Mouse (Mus musculus): ENCODE results near the gene Lrrc32. TPM values are rescaled to one million over a fixed set of nuclear protein-coding genes. Genes with fewer than 3 reads are reported as not detected.

Gene Lrrc32
- total and polyA plus RNA-seq, 2 experiments from 2014 or later, result 4.7 to 9.1 TPM

- no peaks in the 10 kb centered on the region for H3K36me3 ChIP-seq (ENCODE audit: insufficient read depth, low read length)
- no peak overlapping the region for H3K4me3 ChIP-seq (ENCODE audit: low read length)
- WGBS, result 5% methylated on average over 9 of the region's 9 CpGs
- H3K4me1 ChIP-seq (ENCODE audit: insufficient read depth, low read length), result no peaks in the 10 kb centered on the region
- ATAC-seq (peak; percentile 77), DNase-seq (ENCODE audit: low spot score) (peak; percentile 88)
- no peak overlapping the region for H3K4me2 ChIP-seq (ENCODE audit: low read depth, low read length)
- no peak overlapping the region for H3K27ac ChIP-seq
- no peak overlapping the region for H3K9ac ChIP-seq (replicated peaks; ENCODE audit: low read length)
- peak; percentile 99 for TF ChIP-seq CTCF (IDR thresholded peaks at IDR 0.05; ENCODE audit: low read depth)
- no peaks in the 10 kb centered on the region for H3K9me3 ChIP-seq (ENCODE audit: low read length)
- no peaks in the 10 kb centered on the region for H3K27me3 ChIP-seq (ENCODE audit: insufficient read depth, low read length)
These were observed 7.9 kb upstream of the Lrrc32 start for GRCm38 (mm10) chr7:98481066-98481734.

DNA sequence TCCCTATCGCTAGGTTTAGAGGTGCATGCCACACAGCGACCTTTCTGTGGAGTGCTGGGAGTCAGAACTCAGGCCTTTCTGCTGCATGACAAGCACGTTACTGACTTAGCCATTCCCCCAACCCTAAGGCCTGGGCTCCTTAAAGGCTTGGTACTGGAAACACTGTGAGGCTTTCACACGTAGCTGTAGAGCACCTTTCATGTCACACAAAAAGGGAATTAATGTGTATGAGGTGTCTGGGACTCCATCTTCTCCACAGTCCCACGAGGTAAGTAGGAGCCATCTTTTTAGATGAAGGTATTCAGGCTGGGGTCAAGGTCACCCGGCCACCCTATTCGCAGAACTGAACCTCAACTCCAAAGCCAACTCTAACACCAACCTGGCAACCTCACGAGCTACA, 7.2 kb upstream of the Lrrc32 start:
- ATAC-seq (no peak), DNase-seq (ENCODE audit: low spot score) (no peak)
- WGBS, result 86% methylated on average over 8 of the region's 8 CpGs
- H3K36me3 ChIP-seq (ENCODE audit: insufficient read depth, low read length), result no peaks in the 10 kb centered on the region
- no peak overlapping the region for H3K9ac ChIP-seq (replicated peaks; ENCODE audit: low read length)
- no peak overlapping the region for H3K4me3 ChIP-seq (ENCODE audit: low read length)
- H3K9me3 ChIP-seq (ENCODE audit: low read length), result no peaks in the 10 kb centered on the region
- no peak overlapping the region for H3K27ac ChIP-seq
- H3K4me1 ChIP-seq (ENCODE audit: insufficient read depth, low read length), result no peaks in the 10 kb centered on the region
- H3K27me3 ChIP-seq (ENCODE audit: insufficient read depth, low read length), result no peaks in the 10 kb centered on the region
- H3K4me2 ChIP-seq (ENCODE audit: low read depth, low read length), result no peak overlapping the region
- TF ChIP-seq CTCF (IDR thresholded peaks at IDR 0.05; ENCODE audit: low read depth), result no peak

DNA sequence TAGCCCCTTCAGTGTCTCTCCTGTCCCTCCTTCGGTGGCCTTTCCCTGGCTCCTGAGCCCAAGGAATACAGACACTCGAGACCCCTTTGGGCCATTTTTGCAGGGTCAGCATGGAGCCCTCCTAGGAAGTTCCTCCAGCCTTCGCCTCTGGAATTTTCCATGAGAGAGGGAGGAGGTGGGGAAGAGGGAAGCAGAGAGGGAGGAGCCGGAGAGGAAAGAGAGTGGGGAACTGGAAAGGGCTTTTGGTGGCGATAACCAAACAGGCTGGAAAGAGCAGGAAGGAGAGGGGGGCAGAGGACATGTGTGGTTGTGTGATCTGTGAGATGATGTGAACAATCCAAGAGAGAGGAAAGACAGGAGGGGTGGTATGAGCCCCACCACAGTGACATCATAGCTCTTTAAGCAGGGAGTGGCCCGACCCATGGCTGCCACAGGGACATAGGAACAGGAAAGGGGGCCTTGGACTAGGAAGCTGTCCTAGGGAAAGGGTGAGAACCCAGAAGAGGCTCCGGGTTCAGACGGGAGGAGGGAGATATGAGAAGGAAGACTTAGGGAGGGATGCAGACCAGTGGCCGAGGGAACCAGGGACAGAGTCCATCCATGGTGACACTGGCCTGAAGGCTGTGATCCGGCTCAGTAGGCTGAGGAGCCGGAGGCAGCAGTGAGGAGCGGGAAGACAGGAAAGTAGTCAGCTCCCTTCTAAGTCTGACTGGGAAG, 6.4 kb upstream of the Lrrc32 start:
- Histone ChIP-seq H3K27ac (no peak overlapping the region), H3K4me2 (ENCODE audit: low read depth, low read length) (no peak overlapping the region), H3K27me3 (ENCODE audit: insufficient read depth, low read length) (no peaks in the 10 kb centered on the region), H3K4me1 (ENCODE audit: insufficient read depth, low read length) (no peaks in the 10 kb centered on the region), H3K9ac (replicated peaks; ENCODE audit: low read length) (no peak overlapping the region), H3K36me3 (ENCODE audit: insufficient read depth, low read length) (no peaks in the 10 kb centered on the region), H3K4me3 (ENCODE audit: low read length) (no peak overlapping the region), H3K9me3 (ENCODE audit: low read length) (no peaks in the 10 kb centered on the region)
- DNase-seq (ENCODE audit: low spot score) (no peak), ATAC-seq (no peak)
- 60% methylated on average over 12 of the region's 12 CpGs for WGBS
- TF ChIP-seq CTCF (IDR thresholded peaks at IDR 0.05; ENCODE audit: low read depth), result no peak

GRCm38 (mm10) chr7:98483268-98483607, 5.8 kb upstream of the Lrrc32 start:
- ATAC-seq (no peak), DNase-seq (ENCODE audit: low spot score) (no peak)
- TF ChIP-seq CTCF (IDR thresholded peaks at IDR 0.05; ENCODE audit: low read depth), result no peak
- Histone ChIP-seq H3K4me2 (ENCODE audit: low read depth, low read length) (no peak overlapping the region), H3K4me1 (ENCODE audit: insufficient read depth, low read length) (no peaks in the 10 kb centered on the region), H3K36me3 (ENCODE audit: insufficient read depth, low read length) (no peaks in the 10 kb centered on the region), H3K27ac (no peak overlapping the region), H3K9ac (replicated peaks; ENCODE audit: low read length) (no peak overlapping the region), H3K27me3 (ENCODE audit: insufficient read depth, low read length) (no peaks in the 10 kb centered on the region), H3K9me3 (ENCODE audit: low read length) (no peaks in the 10 kb centered on the region), H3K4me3 (ENCODE audit: low read length) (no peak overlapping the region)
- 32% methylated on average over 8 of the region's 8 CpGs for WGBS

- TF ChIP-seq CTCF (IDR thresholded peaks at IDR 0.05; ENCODE audit: low read depth), result no peak
- H3K4me1 ChIP-seq (ENCODE audit: insufficient read depth, low read length), result peaks cover 5% of the 10 kb centered on the region
- H3K4me3 ChIP-seq (ENCODE audit: low read length), result no peak overlapping the region
- no peak for ATAC-seq
- no peaks in the 10 kb centered on the region for H3K9me3 ChIP-seq (ENCODE audit: low read length)
- H3K4me2 ChIP-seq (ENCODE audit: low read depth, low read length), result no peak overlapping the region
- H3K27ac ChIP-seq, result no peak overlapping the region
- no peaks in the 10 kb centered on the region for H3K27me3 ChIP-seq (ENCODE audit: insufficient read depth, low read length)
- no peak for DNase-seq (ENCODE audit: low spot score)
- no peak overlapping the region for H3K9ac ChIP-seq (replicated peaks; ENCODE audit: low read length)
- 88% methylated on average over 3 of the region's 3 CpGs for WGBS
- H3K36me3 ChIP-seq (ENCODE audit: insufficient read depth, low read length), result no peaks in the 10 kb centered on the region
These were observed 4.2 kb upstream of the Lrrc32 start for GRCm38 (mm10) chr7:98484878-98485277.

DNA sequence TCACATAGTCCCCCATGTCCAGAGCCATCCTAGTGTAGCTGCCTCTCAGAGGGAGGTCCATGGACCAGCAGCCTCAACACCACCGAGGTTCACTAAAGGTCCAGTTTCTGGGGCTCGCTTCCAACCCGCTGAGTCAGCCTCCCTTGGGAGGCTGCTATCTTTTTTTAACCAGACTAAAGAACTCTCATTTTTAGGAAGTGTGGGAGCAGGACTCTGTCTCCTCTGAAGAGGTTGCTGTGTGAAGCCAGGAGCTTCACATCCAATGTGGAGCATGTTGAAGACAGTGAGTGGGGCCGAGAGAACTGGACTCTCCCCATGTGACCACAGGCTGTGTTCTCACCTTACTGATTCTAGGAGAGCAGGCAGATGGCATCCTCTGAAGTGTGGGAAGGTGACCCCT, 3.6 kb upstream of the Lrrc32 start:
- ATAC-seq (no peak), DNase-seq (ENCODE audit: low spot score) (no peak)
- WGBS, result 78% methylated on average over 4 of the region's 4 CpGs

GRCm38 (mm10) chr7:98486471-98486917, 2.6 kb upstream of the Lrrc32 start:
- Histone ChIP-seq H3K27ac (no peak overlapping the region), H3K27me3 (ENCODE audit: insufficient read depth, low read length) (no peaks in the 10 kb centered on the region), H3K9ac (replicated peaks; ENCODE audit: low read length) (no peak overlapping the region), H3K4me2 (ENCODE audit: low read depth, low read length) (no peak overlapping the region), H3K9me3 (ENCODE audit: low read length) (no peaks in the 10 kb centered on the region), H3K36me3 (ENCODE audit: insufficient read depth, low read length) (no peaks in the 10 kb centered on the region), H3K4me3 (ENCODE audit: low read length) (no peak overlapping the region), H3K4me1 (ENCODE audit: insufficient read depth, low read length) (peaks cover 10% of the 10 kb centered on the region)
- ATAC-seq, result no peak
- 35% methylated on average over 7 of the region's 7 CpGs for WGBS
- no peak for DNase-seq (ENCODE audit: low spot score)
- no peak for TF ChIP-seq CTCF (IDR thresholded peaks at IDR 0.05; ENCODE audit: low read depth)

More for the DNA sequence above, 3.6 kb upstream of the Lrrc32 start:
- Histone ChIP-seq H3K4me2 (ENCODE audit: low read depth, low read length) (no peak overlapping the region), H3K4me3 (ENCODE audit: low read length) (no peak overlapping the region), H3K9me3 (ENCODE audit: low read length) (no peaks in the 10 kb centered on the region), H3K27me3 (ENCODE audit: insufficient read depth, low read length) (no peaks in the 10 kb centered on the region), H3K4me1 (ENCODE audit: insufficient read depth, low read length) (peaks cover 10% of the 10 kb centered on the region), H3K36me3 (ENCODE audit: insufficient read depth, low read length) (no peaks in the 10 kb centered on the region), H3K27ac (no peak overlapping the region), H3K9ac (replicated peaks; ENCODE audit: low read length) (no peak overlapping the region)
- no peak for TF ChIP-seq CTCF (IDR thresholded peaks at IDR 0.05; ENCODE audit: low read depth)

All from hindbrain, postnatal 0 days (tissue).